Mouse (Mus musculus) brain, embryonic 14.5 days (tissue): ENCODE data around the gene Osbpl9.

Experiments used
- CTCF ChIP-seq: fragments of 200-500 bp; IDR thresholded peaks from 2 replicates; pipeline ENCODE4 v1.5.1; 2012; ENCODE audit warnings: inconsistent platforms, mild to moderate bottlenecking, moderate library complexity, borderline replicate concordance; ENCODE audit not compliant: insufficient read depth, insufficient read length; ENCODE audit errors: extremely low read depth
- POLR2A ChIP-seq: fragments of 200-500 bp; IDR thresholded peaks from 2 replicates; pipeline ENCODE4 v1.6.1; 2012; ENCODE audit warnings: mild to moderate bottlenecking, inconsistent platforms, borderline replicate concordance; ENCODE audit not compliant: poor library complexity, insufficient read depth, insufficient read length, severe bottlenecking; ENCODE audit errors: extremely low read depth

DNA sequence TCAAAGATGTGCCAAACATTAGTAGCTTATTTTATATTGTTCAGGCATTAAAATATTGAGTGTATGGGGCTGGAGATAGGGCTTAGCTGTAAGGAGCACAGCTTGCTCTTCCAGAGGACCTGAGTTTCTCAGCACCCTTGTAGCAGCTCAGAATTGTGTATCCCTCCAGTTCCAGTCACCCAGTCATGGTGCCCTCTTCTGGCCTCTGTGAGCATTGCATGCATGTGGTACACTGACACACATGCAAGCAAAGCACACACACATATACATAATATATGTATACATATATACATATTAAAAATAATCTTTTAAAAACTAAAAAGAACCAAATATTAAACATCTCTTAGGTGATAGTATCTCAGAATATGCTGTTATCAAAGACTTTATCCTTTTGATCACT lies 165.7 kb downstream of the Osbpl9 start:
- TF ChIP-seq POLR2A (no peak), CTCF (peak; percentile 69; the same call in 1 of the 2 replicates)
